Mouse (Mus musculus): ENCODE measurements around the gene Dnmt1. TPM values are rescaled to one million over a fixed set of nuclear protein-coding genes. Genes with fewer than 3 reads are reported as not detected.
A peak's percentile ranks its signal among the peaks of the same experiment; 100 is the strongest.

Dnmt1 gene
- total and polyA plus RNA-seq, 3 experiments: 412 to 1,953 (median 681) TPM

DNA sequence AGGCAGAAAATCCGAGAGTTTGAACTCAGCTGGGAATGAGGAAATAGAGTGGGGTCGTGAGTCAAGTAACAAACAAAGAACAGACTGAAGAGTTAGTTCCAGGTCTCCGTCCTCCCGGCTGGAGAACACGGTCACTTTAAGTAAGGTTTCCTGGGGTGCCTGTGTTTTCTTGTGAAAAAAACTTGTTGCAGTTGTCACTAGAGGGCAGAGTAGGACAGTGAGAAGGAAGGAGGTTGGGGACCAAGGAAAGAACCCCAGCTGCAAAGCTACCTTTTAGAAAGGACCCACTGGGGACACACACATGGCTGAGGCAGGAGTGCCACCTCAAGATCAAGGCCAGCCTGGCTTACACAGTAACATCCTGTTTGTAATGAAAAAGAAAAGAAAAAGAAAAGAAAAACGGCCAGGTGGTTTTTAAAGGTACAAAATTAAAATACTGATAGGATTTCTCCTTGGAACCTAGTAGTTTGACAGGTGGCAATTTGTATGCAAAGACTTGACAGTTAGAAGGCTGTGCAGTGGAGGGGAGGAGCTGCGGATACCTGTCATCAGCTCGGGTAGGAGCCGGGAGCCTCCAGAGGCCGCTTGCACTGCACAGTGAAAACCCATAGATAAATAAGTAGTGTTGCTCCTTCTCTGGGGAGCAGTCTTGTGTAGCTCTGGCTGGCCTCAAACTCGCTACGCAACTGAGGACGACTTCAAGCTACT lies 58.1 kb downstream of the Dnmt1 start:
- Histone ChIP-seq H3K4me1 (ENCODE audit: control insufficient read depth in 1 of 2, insufficient read depth in 2 of 2, low read length in 2 of 2) (peaks cover 6 to 27% of the 10 kb centered on the region in 2 experiments), H3K27me3 (ENCODE audit: control insufficient read depth in 1 of 2, insufficient read depth in 2 of 2, low read length in 2 of 2) (no peaks in the 10 kb centered on the region), H3K4me3 (ENCODE audit: control insufficient read depth in 1 of 2, insufficient read depth in 1 of 2, low read depth in 2 of 2, low read length in 2 of 2) (peak overlapping the region; percentile 30 to 38), H3K9ac (ENCODE audit: control insufficient read depth, low read depth, low read length, poor library complexity, severe bottlenecking) (peak overlapping the region; percentile 69), H3K27ac (ENCODE audit: control insufficient read depth, low read depth, low read length) (peak overlapping the region; percentile 72), H3K79me2 (ENCODE audit: control insufficient read depth, insufficient read depth, low read length, poor library complexity) (peaks cover 18% of the 10 kb centered on the region), H3K9me3 (replicated peaks; ENCODE audit: insufficient read depth, low read length) (no peaks in the 10 kb centered on the region), H3K36me3 (ENCODE audit: control insufficient read depth in 1 of 2, insufficient read depth in 2 of 2, low read length in 2 of 2) (peaks cover 9 to 37% of the 10 kb centered on the region in 2 experiments)
- TF ChIP-seq ZC3H11A (IDR thresholded peaks at IDR 0.05; ENCODE audit: low read depth, low read length) (no peak), GATA1 (IDR thresholded peaks at IDR 0.05; ENCODE audit: low read depth, low read length) (no peak), MEF2A (IDR thresholded peaks at IDR 0.05; ENCODE audit: extremely low read depth, insufficient replicate concordance, low read depth, low read length, poor library complexity, severe bottlenecking) (no peak), JUND (IDR thresholded peaks at IDR 0.05; ENCODE audit: low read depth, low read length) (no peak), UBTF (IDR thresholded peaks at IDR 0.05; ENCODE audit: borderline replicate concordance, insufficient read depth, low read depth, low read length) (0 out of 2 replicates have a peak, but pooled peaks have one; percentile 27), POLR2AphosphoS5 (IDR thresholded peaks at IDR 0.05; ENCODE audit: borderline replicate concordance, low read depth, low read length) (peak; percentile 72; the same call in 1 of the 2 replicates), USF2 (IDR thresholded peaks at IDR 0.05; ENCODE audit: borderline replicate concordance in 1 of 2, insufficient read depth in 1 of 2, low read depth in 1 of 2, low read length in 2 of 2) (no peak), EP300 (IDR thresholded peaks at IDR 0.05; ENCODE audit: low read depth in 1 of 2, low read length in 2 of 2) (no peak), CTCF (IDR thresholded peaks at IDR 0.05 in 2 of 3, conservative IDR thresholded peaks at IDR 0.05 in 1 of 3; ENCODE audit: control insufficient read depth in 1 of 3, insufficient read depth in 1 of 3, low read depth in 2 of 3, low read length in 3 of 3, poor library complexity in 1 of 3, severe bottlenecking in 1 of 3) (peak in 1 of 3 experiments; percentile 95; a peak in 2 of 6 replicates), RCOR1 (IDR thresholded peaks at IDR 0.05; ENCODE audit: low read depth, low read length) (no peak), MYC (IDR thresholded peaks at IDR 0.05; ENCODE audit: low read depth, low read length) (no peak)
- peak; percentile 98 for DNase-seq (ENCODE audit: low read depth, low spot score)

DNA sequence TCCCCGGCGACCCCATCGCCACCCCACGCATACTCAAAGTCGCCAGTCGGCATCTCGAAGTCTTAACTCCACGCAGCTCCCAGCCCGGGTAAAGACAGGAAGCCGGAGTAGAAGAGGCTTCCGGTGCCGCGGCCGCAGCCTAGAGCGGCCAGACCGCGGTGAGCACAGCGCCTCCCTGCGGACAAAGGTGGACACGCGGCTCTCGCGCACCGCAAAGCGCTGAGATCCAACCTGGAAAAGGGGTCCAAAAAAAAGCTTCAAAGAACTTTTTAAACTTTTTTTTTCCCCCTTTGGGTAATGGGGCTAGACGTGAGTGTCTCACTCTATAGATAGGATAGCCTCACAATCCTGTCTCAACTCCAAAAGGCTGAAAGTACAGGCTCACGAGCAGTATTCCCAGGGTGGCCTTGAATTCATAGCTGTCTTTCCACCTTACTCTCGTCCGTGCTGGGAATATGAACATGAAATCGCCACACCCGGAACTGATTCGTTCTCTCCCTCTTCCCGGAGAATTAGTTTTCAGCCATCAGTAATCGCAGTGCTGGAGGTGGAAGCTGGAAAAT lies 61.1 kb downstream of the Dnmt1 start, which contains the start of gene Eif3g:
Gene Eif3g, minus strand, starts transcription at position 113 of the 563 bp plus-strand sequence.
- Histone ChIP-seq H3K27ac (ENCODE audit: control insufficient read depth, low read depth, low read length) (peak within 1 kb of the TSS; percentile 32), H3K9me3 (replicated peaks; ENCODE audit: insufficient read depth, low read length) (no peaks in the 10 kb centered on the region), H3K4me1 (ENCODE audit: control insufficient read depth in 1 of 2, insufficient read depth in 2 of 2, low read length in 2 of 2) (peaks cover 6 to 28% of the 10 kb centered on the region in 2 experiments), H3K36me3 (ENCODE audit: control insufficient read depth in 1 of 2, insufficient read depth in 2 of 2, low read length in 2 of 2) (peaks cover 2 to 35% of the 10 kb centered on the region in 2 experiments), H3K4me3 (ENCODE audit: control insufficient read depth in 1 of 2, insufficient read depth in 1 of 2, low read depth in 2 of 2, low read length in 2 of 2) (peak within 1 kb of the TSS; percentile 71 to 82), H3K27me3 (ENCODE audit: control insufficient read depth in 1 of 2, insufficient read depth in 2 of 2, low read length in 2 of 2) (no peaks in the 10 kb centered on the region), H3K9ac (ENCODE audit: control insufficient read depth, low read depth, low read length, poor library complexity, severe bottlenecking) (peak within 1 kb of the TSS; percentile 81), H3K79me2 (ENCODE audit: control insufficient read depth, insufficient read depth, low read length, poor library complexity) (peaks cover 34% of the 10 kb centered on the region)
- TF ChIP-seq CTCF (IDR thresholded peaks at IDR 0.05 in 2 of 3, conservative IDR thresholded peaks at IDR 0.05 in 1 of 3; ENCODE audit: control insufficient read depth in 1 of 3, insufficient read depth in 1 of 3, low read depth in 2 of 3, low read length in 3 of 3, poor library complexity in 1 of 3, severe bottlenecking in 1 of 3): peak in 1 of 3 experiments; percentile 99; a peak in 2 of 6 replicates
- peak; percentile 97 for TF ChIP-seq TBP (IDR thresholded peaks at IDR 0.05; ENCODE audit: low read depth, low read length)
- TF ChIP-seq POLR2A (IDR thresholded peaks at IDR 0.05; ENCODE audit: control insufficient read depth in 1 of 2, insufficient read depth in 1 of 2, low read depth in 1 of 2, low read length in 2 of 2, poor library complexity in 1 of 2): peak in 1 of 2 experiments; percentile 99; a peak in 2 of 4 replicates
- no peak for TF ChIP-seq TCF12 (IDR thresholded peaks at IDR 0.05; ENCODE audit: low read depth, low read length)
- DNase-seq (ENCODE audit: low read depth, low spot score): peak; percentile 99
